Mouse (Mus musculus): Measurements from ENCODE around the gene Meltf. TPM values are rescaled to one million over a fixed set of nuclear protein-coding genes. Genes with fewer than 3 reads are reported as not detected.
A peak's percentile ranks its signal among the peaks of the same experiment; 100 is the strongest.
"Not testable (repeated sequence)": the region's sequence is repeated elsewhere in the genome, so short reads cannot be mapped to it uniquely, and the experiment has no call there.

The Meltf gene
- total RNA-seq, 2 experiments from 2014 or later: 0.12 to 0.15 TPM

GRCm38 (mm10) chr16:31934550-31935010 lies 56.0 kb downstream of the Meltf start:
- DNase-seq: no peak

- DNase-seq: peak in 1 of 2 experiments; percentile 40
Observed at GRCm38 (mm10) chr16:31935091-31935979, 56.7 kb downstream of the Meltf start.

- no peak for DNase-seq
Observed at GRCm38 (mm10) chr16:31936568-31936967, 58.0 kb downstream of the Meltf start.

GRCm38 (mm10) chr16:31938856-31939255 lies 60.2 kb downstream of the Meltf start:
- DNase-seq: no peak

GRCm38 (mm10) chr16:31940586-31940985 lies 62.0 kb downstream of the Meltf start:
- no peak for DNase-seq

GRCm38 (mm10) chr16:31943980-31944379 lies 65.4 kb downstream of the Meltf start:
- DNase-seq: peak; percentile 77 to 83

GRCm38 (mm10) chr16:31944698-31945255 lies 66.2 kb downstream of the Meltf start:
- DNase-seq: no peak

- no peak for DNase-seq
Observed at GRCm38 (mm10) chr16:31945372-31945771, 66.8 kb downstream of the Meltf start.

GRCm38 (mm10) chr16:31945986-31946385 lies 67.4 kb downstream of the Meltf start:
- DNase-seq: not testable (repeated sequence)

GRCm38 (mm10) chr16:31947333-31947732 lies 68.7 kb downstream of the Meltf start:
- no peak for DNase-seq

- no peak for DNase-seq
Observed at GRCm38 (mm10) chr16:31947901-31948316, 69.3 kb downstream of the Meltf start.

GRCm38 (mm10) chr16:31948345-31948774 lies 69.8 kb downstream of the Meltf start, which contains the start of the genes 0610012G03Rik and Ncbp2:
Gene 0610012G03Rik, minus strand, starts transcription at chr16:31948494.
Gene Ncbp2, plus strand, starts transcription at chr16:31948513.
- peak; percentile 96 for DNase-seq

Other genes with a start within 250 kb of the Meltf start
- 10 to 100 TPM; 84.0 to 86.3 TPM for gene Dlg1, start 215.4 kb upstream of the Meltf start, total RNA-seq (2021)
- gene Pigz, start 55.0 kb downstream of the Meltf start, total RNA-seq (2021): 10 to 100 TPM; 15.5 to 19.6 TPM
- gene 0610012G03Rik, start 69.7 kb downstream of the Meltf start, total RNA-seq (2021): 10 to 100 TPM; 42.3 to 46.3 TPM
- gene Ncbp2, start 69.7 kb downstream of the Meltf start, total RNA-seq (2021): 10 to 100 TPM; 51.5 to 53.2 TPM
- gene Senp5, start 124.5 kb downstream of the Meltf start, total RNA-seq (2021): 10 to 100 TPM; 37.2 to 38.6 TPM
- gene Pak2, start 200.5 kb downstream of the Meltf start, total RNA-seq (2021): 10 to 100 TPM; 29.1 to 30.8 TPM
- 10 to 100 TPM; 26.7 to 28.0 TPM for gene Pigx, start 220.9 kb downstream of the Meltf start, total RNA-seq (2021)
- 10 to 100 TPM; 63.0 to 63.9 TPM for gene Cep19, start 221.0 kb downstream of the Meltf start, total RNA-seq (2021)

Measured in layer of hippocampus, postnatal 36 days (tissue).